Mouse (Mus musculus): ENCODE data around the gene Rpl36al. TPM values are rescaled to one million over a fixed set of nuclear protein-coding genes. Genes with fewer than 3 reads are reported as not detected.

Rpl36al gene
- polyA plus RNA-seq, 2 experiments, result 515 to 643 TPM

DNA sequence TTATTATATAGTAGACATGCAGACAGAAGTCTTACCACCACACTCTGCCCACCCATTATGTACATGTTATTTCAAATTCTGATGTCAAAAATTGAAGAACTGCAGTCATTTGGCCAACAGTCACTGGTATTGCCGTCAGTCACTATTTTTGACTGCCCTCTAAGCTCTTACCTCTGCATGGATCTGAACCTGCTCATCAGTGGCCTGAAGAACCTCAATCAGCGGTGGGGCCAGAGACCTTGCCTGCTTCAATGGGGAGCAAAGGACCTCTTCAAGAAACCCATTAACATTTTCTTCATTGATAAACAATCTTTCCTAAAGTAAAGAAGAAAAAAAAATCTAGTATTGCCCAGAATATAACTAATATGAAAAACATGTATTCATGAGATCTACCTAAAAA, 8.8 kb upstream of the Rpl36al start:
- no peaks in the 10 kb centered on the region for H3K27me3 ChIP-seq (ENCODE audit: control insufficient read depth, insufficient read depth, low read length)
- ATAC-seq (ENCODE audit: insufficient read depth), result no peak
- TF ChIP-seq EP300 (IDR thresholded peaks at IDR 0.05; ENCODE audit: low read depth), result no peak
- TF ChIP-seq CTCF (IDR thresholded peaks at IDR 0.05; ENCODE audit: low read depth), result no peak
- no peak overlapping the region for H3K9ac ChIP-seq (replicated peaks)
- H3K4me2 ChIP-seq (ENCODE audit: low read depth), result no peak overlapping the region
- WGBS (ENCODE audit: insufficient replicate concordance), result 90% methylated on average over 2 of the region's 2 CpGs
- no peak for DNase-seq (ENCODE audit: low read depth in 3 of 3, low spot score in 3 of 3)
- H3K36me3 ChIP-seq (replicated peaks; ENCODE audit: control insufficient read depth, insufficient read depth, low read depth), result peaks cover 27% of the 10 kb centered on the region
- no peak overlapping the region for H3K4me3 ChIP-seq (ENCODE audit: insufficient read depth in 1 of 2, low read depth in 2 of 2, low read length in 2 of 2)
- peaks cover 0 to 2% of the 10 kb centered on the region in 2 experiments; a peak in 1 of 4 replicates for H3K4me1 ChIP-seq (replicated peaks; ENCODE audit: control insufficient read depth in 2 of 2, insufficient read depth in 2 of 2, low read length in 1 of 2)
- no peak overlapping the region for H3K27ac ChIP-seq
- no peaks in the 10 kb centered on the region for H3K9me3 ChIP-seq (ENCODE audit: control insufficient read depth, low read length)

DNA sequence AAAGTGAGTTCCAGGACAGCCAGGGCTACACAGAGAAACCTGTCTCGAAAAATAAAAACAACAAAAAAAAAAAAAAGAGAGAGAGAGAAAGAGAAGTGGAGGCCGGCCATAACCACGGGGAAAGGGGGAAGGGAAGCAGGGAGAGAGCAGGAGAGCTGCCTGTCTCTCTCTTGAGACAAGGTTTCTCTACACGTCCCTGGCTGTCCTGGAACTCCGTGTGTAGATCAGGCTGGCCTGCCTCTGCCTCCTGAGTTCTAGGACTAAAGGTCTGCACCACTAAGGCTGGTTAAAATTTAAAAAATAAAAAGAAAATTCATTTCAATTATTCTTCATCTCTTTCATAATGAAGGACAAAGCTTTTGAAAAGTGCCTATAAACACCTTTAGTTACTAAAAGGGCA, 7.5 kb upstream of the Rpl36al start:
- no peak overlapping the region for H3K9ac ChIP-seq (replicated peaks)
- ATAC-seq (ENCODE audit: insufficient read depth) (no peak), DNase-seq (ENCODE audit: low read depth in 3 of 3, low spot score in 3 of 3) (no peak)
- H3K4me1 ChIP-seq (replicated peaks; ENCODE audit: control insufficient read depth in 2 of 2, insufficient read depth in 2 of 2, low read length in 1 of 2), result peaks cover 5 to 10% of the 10 kb centered on the region in 2 experiments
- H3K4me3 ChIP-seq (ENCODE audit: insufficient read depth in 1 of 2, low read depth in 2 of 2, low read length in 2 of 2), result no peak overlapping the region
- H3K27ac ChIP-seq, result no peak overlapping the region
- WGBS (ENCODE audit: insufficient replicate concordance), result 72% methylated on average over 5 of the region's 5 CpGs
- H3K27me3 ChIP-seq (ENCODE audit: control insufficient read depth, insufficient read depth, low read length), result no peaks in the 10 kb centered on the region
- no peaks in the 10 kb centered on the region for H3K9me3 ChIP-seq (ENCODE audit: control insufficient read depth, low read length)
- peaks cover 27% of the 10 kb centered on the region for H3K36me3 ChIP-seq (replicated peaks; ENCODE audit: control insufficient read depth, insufficient read depth, low read depth)
- no peak for TF ChIP-seq EP300 (IDR thresholded peaks at IDR 0.05; ENCODE audit: low read depth)
- TF ChIP-seq CTCF (IDR thresholded peaks at IDR 0.05; ENCODE audit: low read depth), result no peak
- no peak overlapping the region for H3K4me2 ChIP-seq (ENCODE audit: low read depth)

DNA sequence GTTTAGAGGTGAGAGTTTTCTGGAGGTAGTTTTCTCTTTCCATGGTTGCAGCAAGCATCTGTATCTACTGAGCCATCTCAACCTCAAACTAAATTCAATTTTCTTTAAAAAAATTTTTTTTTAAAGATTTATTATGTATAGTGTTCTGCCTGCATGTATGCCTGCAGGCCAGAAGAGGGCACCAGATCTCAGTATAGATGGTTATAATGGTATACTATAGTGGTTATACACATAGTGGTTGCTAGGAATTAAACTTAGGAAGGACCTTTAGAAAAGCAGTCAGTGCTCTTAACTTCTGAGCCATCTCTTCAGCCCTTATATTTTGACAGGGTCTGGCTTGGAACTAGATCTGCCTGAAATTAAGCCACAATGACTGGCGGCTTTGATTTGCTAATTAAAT, 6.6 kb upstream of the Rpl36al start:
- Histone ChIP-seq H3K9ac (replicated peaks) (no peak overlapping the region), H3K4me1 (replicated peaks; ENCODE audit: control insufficient read depth in 2 of 2, insufficient read depth in 2 of 2, low read length in 1 of 2) (peaks cover 8 to 12% of the 10 kb centered on the region in 2 experiments), H3K4me2 (ENCODE audit: low read depth) (no peak overlapping the region), H3K4me3 (ENCODE audit: insufficient read depth in 1 of 2, low read depth in 2 of 2, low read length in 2 of 2) (no peak overlapping the region), H3K27ac (no peak overlapping the region), H3K9me3 (ENCODE audit: control insufficient read depth, low read length) (no peaks in the 10 kb centered on the region), H3K36me3 (replicated peaks; ENCODE audit: control insufficient read depth, insufficient read depth, low read depth) (peaks cover 27% of the 10 kb centered on the region), H3K27me3 (ENCODE audit: control insufficient read depth, insufficient read depth, low read length) (no peaks in the 10 kb centered on the region)
- ATAC-seq (ENCODE audit: insufficient read depth) (no peak), DNase-seq (ENCODE audit: low read depth in 3 of 3, low spot score in 3 of 3) (no peak)
- WGBS (ENCODE audit: insufficient replicate concordance), result 90% methylated on average over 1 of the region's 1 CpGs
- TF ChIP-seq CTCF (IDR thresholded peaks at IDR 0.05; ENCODE audit: low read depth), result peak; percentile 45
- no peak for TF ChIP-seq EP300 (IDR thresholded peaks at IDR 0.05; ENCODE audit: low read depth)

DNA sequence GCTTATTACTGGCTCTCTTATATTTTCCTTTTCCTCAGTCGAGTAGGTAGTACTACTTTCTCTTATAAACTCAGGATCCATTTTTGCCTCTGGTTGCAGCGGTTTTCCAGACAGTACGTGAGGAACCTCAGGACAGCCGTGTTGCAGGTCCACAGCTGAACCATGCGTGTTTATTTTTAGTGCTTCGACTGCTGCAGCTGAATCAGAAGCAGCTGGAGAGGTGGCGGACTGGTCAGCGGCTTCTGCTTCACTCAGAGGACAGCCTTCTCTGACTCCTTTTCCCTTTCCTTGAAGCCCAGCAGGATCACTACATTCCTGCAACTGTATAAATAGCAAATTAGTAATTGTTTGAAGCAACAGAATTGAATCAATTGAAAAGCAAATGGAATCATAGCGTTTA, 6.2 kb upstream of the Rpl36al start:
- Histone ChIP-seq H3K9ac (replicated peaks) (no peak overlapping the region), H3K4me3 (ENCODE audit: insufficient read depth in 1 of 2, low read depth in 2 of 2, low read length in 2 of 2) (no peak overlapping the region), H3K4me2 (ENCODE audit: low read depth) (no peak overlapping the region), H3K36me3 (replicated peaks; ENCODE audit: control insufficient read depth, insufficient read depth, low read depth) (peaks cover 27% of the 10 kb centered on the region), H3K4me1 (replicated peaks; ENCODE audit: control insufficient read depth in 2 of 2, insufficient read depth in 2 of 2, low read length in 1 of 2) (peaks cover 13 to 17% of the 10 kb centered on the region in 2 experiments), H3K27ac (no peak overlapping the region), H3K27me3 (ENCODE audit: control insufficient read depth, insufficient read depth, low read length) (no peaks in the 10 kb centered on the region), H3K9me3 (ENCODE audit: control insufficient read depth, low read length) (no peaks in the 10 kb centered on the region)
- ATAC-seq (ENCODE audit: insufficient read depth) (no peak), DNase-seq (ENCODE audit: low read depth in 3 of 3, low spot score in 3 of 3) (no peak)
- 83% methylated on average over 9 of the region's 9 CpGs for WGBS (ENCODE audit: insufficient replicate concordance)
- TF ChIP-seq CTCF (IDR thresholded peaks at IDR 0.05; ENCODE audit: low read depth) (no peak), EP300 (IDR thresholded peaks at IDR 0.05; ENCODE audit: low read depth) (no peak)

DNA sequence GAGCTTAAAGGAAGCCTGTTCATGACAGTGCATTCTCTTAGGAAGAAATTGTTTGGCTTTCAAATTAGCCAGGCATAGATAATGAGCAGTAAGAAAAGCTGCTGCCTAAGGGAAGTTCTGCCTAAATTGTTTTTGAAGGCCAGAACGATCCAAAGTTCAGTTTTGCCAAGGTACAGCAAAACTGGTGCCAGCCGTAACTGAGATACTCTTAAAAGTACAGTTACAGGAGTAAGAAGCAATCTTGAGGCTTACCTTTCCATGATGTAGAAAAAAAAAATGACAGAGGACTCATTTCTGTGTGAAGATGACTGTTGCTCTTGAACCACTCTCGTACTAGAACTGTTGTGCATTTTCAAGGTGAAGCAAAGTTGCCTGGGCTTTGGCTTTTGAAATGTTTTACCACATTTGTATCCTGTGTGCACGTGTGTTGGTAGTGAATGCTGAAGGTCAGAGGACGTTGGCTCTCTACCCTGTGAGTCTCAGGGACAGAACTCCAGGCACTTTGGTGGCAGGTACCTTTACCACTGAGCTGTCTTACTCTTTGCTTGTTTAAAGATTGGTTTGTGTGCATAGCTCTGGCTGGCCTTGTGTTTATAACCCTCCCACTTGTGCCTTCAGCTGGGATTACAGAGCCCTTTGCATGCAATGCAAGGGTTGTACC, 3.1 kb upstream of the Rpl36al start:
- Histone ChIP-seq H3K27me3 (ENCODE audit: control insufficient read depth, insufficient read depth, low read length) (no peaks in the 10 kb centered on the region), H3K9me3 (ENCODE audit: control insufficient read depth, low read length) (no peaks in the 10 kb centered on the region), H3K4me1 (replicated peaks; ENCODE audit: control insufficient read depth in 2 of 2, insufficient read depth in 2 of 2, low read length in 1 of 2) (peaks cover 13 to 15% of the 10 kb centered on the region in 2 experiments), H3K36me3 (replicated peaks; ENCODE audit: control insufficient read depth, insufficient read depth, low read depth) (peaks cover 28% of the 10 kb centered on the region), H3K27ac (peak overlapping the region; percentile 9; the same call in 1 of the 2 replicates), H3K4me2 (ENCODE audit: low read depth) (peak overlapping the region; percentile 39), H3K9ac (replicated peaks) (no peak overlapping the region; the same call in 1 of the 2 replicates), H3K4me3 (ENCODE audit: insufficient read depth in 1 of 2, low read depth in 2 of 2, low read length in 2 of 2) (peak overlapping the region in 1 of 2 experiments; percentile 12; a peak in 3 of 4 replicates)
- no peak for ATAC-seq (ENCODE audit: insufficient read depth)
- TF ChIP-seq CTCF (IDR thresholded peaks at IDR 0.05; ENCODE audit: low read depth) (no peak), EP300 (IDR thresholded peaks at IDR 0.05; ENCODE audit: low read depth) (no peak)
- DNase-seq (ENCODE audit: low read depth in 3 of 3, low spot score in 3 of 3), result no peak
- 57% methylated on average over 5 of the region's 5 CpGs for WGBS (ENCODE audit: insufficient replicate concordance)
